Mouse (Mus musculus) liver, adult 2 months (tissue): ENCODE measurements at regions not wholly inside any gene's neighbourhood (a gene's known extent, or its start where the extent isn't known, plus 50 kb on each side); places are given as distances from the start of the nearest gene placed in this dataset.

ENCODE experiments used
- DNase-seq: peaks from one replicate; pipeline ENCODE4 v3.0.0-alpha.2; 2011; ENCODE audit warnings: low read depth, low spot score; ENCODE audit errors: extremely low read depth
- H3K27ac ChIP-seq: fragments of 200-500 bp; replicated peaks from 2 replicates; pipeline ENCODE4 v1.5.1; 2012; ENCODE audit warnings: low read depth, mild to moderate bottlenecking, control low read depth, inconsistent platforms, low read length; ENCODE audit not compliant: insufficient read depth
- H3K27me3 ChIP-seq: fragments of 200-500 bp; 2 replicates; pipeline ENCODE4 v1.6.1; 2012; ENCODE audit warnings: mild to moderate bottlenecking, moderate library complexity, low read length, inconsistent platforms; ENCODE audit not compliant: control insufficient read depth, insufficient read depth
- H3K36me3 ChIP-seq: fragments of 200-500 bp; 2 replicates; pipeline ENCODE4 v1.6.1; 2012; ENCODE audit warnings: low read length, inconsistent platforms; ENCODE audit not compliant: control insufficient read depth, insufficient read depth
- H3K4me1 ChIP-seq: fragments of 200-500 bp; 2 replicates; pipeline ENCODE4 v1.6.1; 2011; ENCODE audit warnings: low read length; ENCODE audit not compliant: control insufficient read depth, insufficient read depth
- H3K4me3 ChIP-seq: fragments of 200-500 bp; 2 replicates; pipeline ENCODE4 v1.5.1; 2011; ENCODE audit warnings: low read depth, mild to moderate bottlenecking, control low read depth, low read length, moderate library complexity; ENCODE audit not compliant: insufficient read depth
- H3K79me2 ChIP-seq: fragments of 200-500 bp; 2 replicates; pipeline ENCODE4 v1.6.1; 2012; ENCODE audit warnings: inconsistent platforms, mild to moderate bottlenecking, low read length, moderate library complexity; ENCODE audit not compliant: control insufficient read depth, insufficient read depth
- H3K9ac ChIP-seq: fragments of 200-500 bp; 2 replicates; pipeline ENCODE4 v1.6.1; 2012; ENCODE audit warnings: low read depth, mild to moderate bottlenecking, control low read depth, inconsistent platforms, low read length
- CTCF ChIP-seq: fragments of 200-500 bp; IDR thresholded peaks from 2 replicates; pipeline ENCODE4 v1.5.1; 2011; ENCODE audit warnings: low read depth, low read length, control low read depth
- POLR2A ChIP-seq: fragments of 200-500 bp; IDR thresholded peaks from 2 replicates; pipeline ENCODE4 v1.6.1; 2011; ENCODE audit warnings: low read length, control low read depth; ENCODE audit not compliant: insufficient read depth; ENCODE audit errors: extremely low read depth
- WGBS: fragments of 180-500 bp; shearing (Covaris S2); methylation state at CpG from one replicate; pipeline ENCODE4 v1.1.7; 2018; 5-methylcytosine and 5-hydroxymethylcytosine counted together

DNA sequence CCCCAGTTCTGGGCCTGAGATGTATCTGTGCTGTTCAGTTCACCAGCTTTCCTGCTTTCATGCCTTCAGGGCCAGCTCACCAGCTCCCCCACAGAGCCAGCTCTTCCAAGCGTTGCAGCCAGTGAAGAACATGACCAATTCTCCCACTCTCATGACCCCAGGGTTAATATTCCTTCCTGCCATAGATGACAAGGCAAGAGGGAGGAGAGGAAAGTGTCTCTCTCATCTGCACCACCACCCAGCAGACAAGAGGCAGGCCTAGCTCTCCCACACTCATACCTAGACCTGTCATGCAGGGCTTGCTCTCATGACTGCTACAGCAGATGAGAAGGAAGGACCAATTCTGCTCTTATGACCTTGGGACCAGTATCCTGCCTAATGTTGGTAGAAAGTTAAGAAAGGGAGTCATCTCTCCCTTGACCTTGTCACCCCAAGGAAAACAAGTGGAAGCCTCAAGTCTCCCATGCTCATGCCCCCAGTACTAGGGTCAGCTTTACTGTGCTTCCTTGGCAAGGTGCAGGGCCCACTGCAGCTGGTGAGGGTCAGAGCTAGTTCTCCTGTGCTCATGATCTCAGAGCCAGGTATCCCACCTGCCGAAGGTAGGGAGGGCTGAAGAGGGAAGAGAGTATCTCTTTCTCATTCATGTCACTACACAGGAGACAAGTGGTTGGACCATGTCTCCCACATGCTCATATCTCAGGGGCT lies 404.0 kb downstream of the Elavl2 start:
- 79% methylated on average over 2 of the region's 2 CpGs for WGBS
- Histone ChIP-seq H3K9ac (no peak overlapping the region), H3K27ac (no peak overlapping the region), H3K4me1 (no peaks in the 10 kb centered on the region), H3K4me3 (no peak overlapping the region), H3K36me3 (no peaks in the 10 kb centered on the region), H3K79me2 (no peaks in the 10 kb centered on the region), H3K27me3 (no peaks in the 10 kb centered on the region)
- TF ChIP-seq POLR2A (no peak), CTCF (no peak)
- no peak for DNase-seq

DNA sequence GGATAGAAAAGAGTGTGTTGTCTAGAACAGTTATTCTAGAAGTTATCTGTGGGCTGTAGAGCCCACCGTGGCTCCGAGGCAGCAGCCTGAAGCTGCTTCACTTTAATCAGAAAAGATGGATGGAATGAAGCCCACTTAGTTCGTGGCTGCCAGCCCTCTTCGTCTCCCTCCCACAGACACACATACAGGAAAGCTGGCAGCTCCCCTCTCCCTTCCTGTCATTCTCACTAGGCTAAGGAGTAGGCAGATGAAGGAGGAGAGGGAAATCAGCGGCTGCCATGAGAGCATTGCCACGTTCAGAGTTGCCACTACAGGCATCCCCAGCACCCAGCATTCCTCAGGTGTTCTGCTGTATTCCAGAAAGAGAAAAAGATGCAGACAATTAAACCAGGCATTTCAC lies 435.9 kb downstream of the Elavl2 start:
- Histone ChIP-seq H3K27me3 (no peaks in the 10 kb centered on the region), H3K36me3 (no peaks in the 10 kb centered on the region), H3K4me1 (no peaks in the 10 kb centered on the region), H3K27ac (no peak overlapping the region), H3K79me2 (no peaks in the 10 kb centered on the region), H3K4me3 (no peak overlapping the region), H3K9ac (no peak overlapping the region)
- 60% methylated on average over 6 of the region's 6 CpGs for WGBS
- TF ChIP-seq POLR2A (no peak), CTCF (no peak)
- no peak for DNase-seq

DNA sequence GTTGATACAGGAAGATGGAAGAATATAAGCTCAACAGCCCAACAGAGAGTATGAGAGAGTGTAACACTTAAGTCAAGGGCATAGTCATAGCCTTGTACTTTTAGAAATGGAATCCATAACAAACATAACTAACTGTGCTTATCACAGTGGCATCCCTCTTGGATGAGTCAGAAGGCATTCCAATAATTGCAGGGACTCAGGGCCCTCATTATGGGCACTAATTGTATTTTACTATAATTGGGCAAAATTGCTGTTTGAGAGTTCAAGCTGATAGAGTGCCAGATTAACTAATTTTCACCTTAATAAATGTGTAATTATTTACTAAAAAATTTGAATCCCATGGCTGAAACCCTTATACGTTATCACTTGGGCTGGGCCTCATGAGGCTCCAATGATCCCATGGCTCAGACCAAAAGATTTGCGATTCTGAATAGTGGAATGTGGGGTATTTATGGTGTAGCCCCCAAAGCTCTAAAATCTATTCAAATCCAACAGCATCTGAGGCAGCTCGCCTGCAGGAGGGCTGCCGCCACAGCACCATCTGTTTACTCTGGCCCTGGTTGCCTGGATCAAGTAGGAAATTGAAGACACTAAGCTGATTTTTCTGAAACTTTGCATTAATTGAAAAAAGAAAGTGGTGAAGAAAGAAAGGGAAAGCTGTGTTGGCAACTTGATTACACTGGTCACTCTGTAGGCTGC lies 456.7 kb downstream of the Elavl2 start:
- Histone ChIP-seq H3K79me2 (no peaks in the 10 kb centered on the region), H3K4me3 (no peak overlapping the region), H3K27me3 (no peaks in the 10 kb centered on the region), H3K36me3 (no peaks in the 10 kb centered on the region), H3K9ac (no peak overlapping the region), H3K27ac (no peak overlapping the region), H3K4me1 (no peaks in the 10 kb centered on the region)
- TF ChIP-seq CTCF (no peak), POLR2A (no peak)
- DNase-seq, result no peak
- 32% methylated on average over 4 of the region's 4 CpGs for WGBS

DNA sequence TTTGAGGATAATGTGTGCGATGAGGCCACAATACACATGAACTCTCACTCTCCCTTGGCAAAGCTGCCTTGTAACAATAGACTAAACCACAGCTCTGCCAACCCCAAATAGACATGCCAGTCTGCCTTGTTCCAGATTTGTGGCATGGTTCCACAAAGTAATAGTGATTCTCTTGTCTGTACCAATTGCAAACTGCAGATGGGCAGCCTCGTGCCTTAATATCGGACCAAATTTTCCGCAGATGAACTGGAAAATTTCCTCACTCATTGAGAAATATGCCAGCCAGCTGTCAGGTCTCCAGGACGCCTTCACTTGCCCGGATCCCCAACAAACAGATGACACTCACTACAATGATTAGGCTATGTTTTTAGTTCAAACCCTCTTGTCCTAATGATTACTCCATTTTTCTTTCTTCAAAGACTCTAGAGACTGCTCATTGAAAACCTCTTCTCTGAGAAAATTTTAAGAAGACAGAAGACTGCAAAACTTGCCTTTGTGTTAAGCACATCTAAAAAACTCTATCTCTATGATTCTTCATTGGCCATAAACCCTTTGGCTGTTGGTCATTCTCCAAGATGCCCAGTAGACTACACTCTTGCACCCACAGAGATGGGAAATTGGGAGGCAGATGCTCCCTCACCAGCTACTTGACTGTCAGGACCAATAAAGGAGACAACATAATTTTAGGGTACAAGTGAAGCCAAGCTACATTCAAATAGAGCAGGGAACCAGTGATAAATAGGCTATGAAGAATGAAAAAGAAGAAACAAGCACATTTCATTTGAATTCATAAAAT lies 483.1 kb downstream of the Elavl2 start:
- Histone ChIP-seq H3K36me3 (no peaks in the 10 kb centered on the region), H3K27ac (no peak overlapping the region), H3K4me1 (no peaks in the 10 kb centered on the region), H3K9ac (no peak overlapping the region), H3K79me2 (no peaks in the 10 kb centered on the region), H3K4me3 (no peak overlapping the region), H3K27me3 (no peaks in the 10 kb centered on the region)
- no peak for DNase-seq
- no peak for TF ChIP-seq CTCF
- TF ChIP-seq POLR2A, result no peak
- 85% methylated on average over 6 of the region's 6 CpGs for WGBS

DNA sequence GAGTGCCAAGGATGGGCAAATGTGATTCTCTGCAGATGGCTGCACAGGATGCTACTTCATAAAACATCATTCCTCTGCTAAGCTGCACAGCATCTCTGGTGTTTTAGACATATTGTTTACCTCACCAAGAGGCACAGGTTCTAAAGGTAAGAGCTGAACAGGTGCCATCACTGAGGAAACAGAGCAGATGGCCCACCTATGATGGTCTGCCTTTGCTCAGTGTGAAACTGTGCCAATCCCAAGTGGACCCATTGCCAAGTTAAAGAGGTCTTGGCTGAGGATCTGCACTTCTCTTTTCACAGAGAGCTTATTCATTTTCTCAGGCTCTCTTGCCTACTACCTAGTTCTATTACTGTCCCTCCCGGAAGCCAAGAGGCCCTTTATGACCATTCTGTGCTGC lies 494.3 kb downstream of the Elavl2 start:
- Histone ChIP-seq H3K27me3 (no peaks in the 10 kb centered on the region), H3K36me3 (no peaks in the 10 kb centered on the region), H3K9ac (no peak overlapping the region), H3K27ac (no peak overlapping the region), H3K79me2 (no peaks in the 10 kb centered on the region), H3K4me3 (no peak overlapping the region), H3K4me1 (no peaks in the 10 kb centered on the region)
- DNase-seq, result no peak
- no peak for TF ChIP-seq POLR2A
- TF ChIP-seq CTCF, result no peak
- WGBS, result 81% methylated on average over 1 of the region's 1 CpGs
